Comparison of ENCODE assay signal across 17 mouse cellular contexts in the genomic region with DNA sequence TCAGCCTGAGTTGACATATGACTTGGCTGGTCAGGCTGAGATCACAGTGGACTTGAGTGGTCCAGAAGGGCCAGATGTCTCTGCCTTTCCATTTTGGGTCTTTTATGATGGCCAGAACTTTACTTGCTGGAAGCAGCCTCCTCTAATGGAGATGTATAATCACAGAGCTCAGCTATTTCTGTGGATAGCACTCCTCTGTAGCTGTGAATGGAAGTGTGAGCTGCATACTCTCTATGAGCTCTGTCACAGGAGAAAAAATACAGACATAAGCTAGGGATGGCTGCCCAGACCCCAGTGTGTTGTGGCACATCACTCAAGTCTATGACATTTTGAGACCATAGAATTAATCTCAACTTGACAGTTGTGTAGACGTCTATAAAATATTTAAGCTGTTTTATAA.
DNase-seq lines count a peak whose midpoint lies in the region; ATAC-seq lines count a peak whose summit lies in the region.
"Had no signal": no experiment of that assay in that cellular context is flagged by ENCODE, and none has a peak within 500 bp of the region (broad histone marks: within the 10 kb centered on the region; RNA-seq: fewer than 3 reads in every experiment).

No protein-coding gene starts in this region.

- ATAC-seq in frontal cortex, adult (ENCODE audit: low TSS enrichment), result peak; percentile 93
- ATAC-seq: activated CD4-positive, CD25-positive, alpha-beta regulatory T cell, adult 4 months; CD4-positive, CD25-positive, alpha-beta regulatory T cell, adult 4 months; Patski had no signal

- intact Hi-C loops in heart, postnatal 36 days (cut with DNase I), result no loop called here

- no peak for DNase-seq in frontal cortex, postnatal 14 days (ENCODE audit: low spot score in 2 of 2)
- DNase-seq in heart, adult 11 months, result peak; percentile 23
- DNase-seq in heart, postnatal 36 days, result no peak
- DNase-seq: adrenal gland, adult 2 months; adrenal gland, adult 8-10 months; adrenal gland, postnatal 10 days; adrenal gland, postnatal 14 days; adrenal gland, postnatal 25 days; adrenal gland, postnatal 36 days; B cell, adult 2 months; cerebellum, adult 11 months; cerebellum, adult 11-12 months; cerebellum, adult 18-20 months had no signal
